Mouse (Mus musculus) erythroblast, embryonic 14.5 days (primary cell): ENCODE results near the gene Klhl8.

Experiments
- GATA1 ChIP-seq: IDR thresholded peaks from 2 replicates; pipeline ENCODE4 v1.6.1; 2012; ENCODE audit warnings: low read length, inconsistent platforms, mixed read lengths
- TAL1 ChIP-seq: IDR thresholded peaks from 3 replicates; pipeline ENCODE4 v1.6.1; 2012; ENCODE audit warnings: low read length, inconsistent platforms, mixed read lengths

- no peak for TF ChIP-seq GATA1
- no peak for TF ChIP-seq TAL1
These were observed 19.5 kb upstream of the Klhl8 start for GRCm38 (mm10) chr5:103930511-103930910.
